Mouse (Mus musculus): ENCODE results near the gene Hs3st1. TPM values are rescaled to one million over a fixed set of nuclear protein-coding genes. Genes with fewer than 3 reads are reported as not detected.

The Hs3st1 gene
- total RNA-seq, 2 experiments from 2014 or later: 42.9 to 52.5 TPM

- intact Hi-C loops (cut with DNase I): no loop called here
- no peak for DNase-seq (ENCODE audit: low spot score in 2 of 2)
These were observed 141.7 kb downstream of the Hs3st1 start for GRCm38 (mm10) chr5:39613534-39613933.

- no peak for DNase-seq (ENCODE audit: low spot score in 2 of 2)
- intact Hi-C loops (cut with DNase I): no loop called here
These were observed 143.0 kb downstream of the Hs3st1 start for GRCm38 (mm10) chr5:39612240-39612639.

DNA sequence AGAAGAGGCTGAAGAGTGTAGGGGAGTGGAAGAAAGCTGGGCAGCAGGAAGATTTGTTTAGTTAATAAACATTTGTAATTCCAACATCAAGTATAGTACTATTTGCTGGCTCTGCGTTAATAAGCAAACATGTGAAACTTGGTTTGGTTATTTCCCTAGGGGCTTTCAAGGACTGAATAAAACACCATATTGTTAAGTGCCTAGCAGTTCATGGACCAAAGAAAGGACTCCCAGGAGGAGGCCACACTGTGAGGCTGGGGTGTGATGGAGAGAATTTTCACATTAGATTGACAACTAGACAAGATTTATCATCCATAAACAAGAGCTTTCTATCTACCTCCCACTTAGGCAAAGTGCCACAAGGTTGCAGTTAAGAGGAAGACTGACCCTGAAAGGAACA, 147.0 kb downstream of the Hs3st1 start:
- intact Hi-C loops (cut with DNase I): no loop called here
- DNase-seq (ENCODE audit: low spot score in 2 of 2): no peak

- intact Hi-C loops (cut with DNase I): no loop called here
- DNase-seq (ENCODE audit: low spot score in 2 of 2): no peak
These were observed 160.5 kb downstream of the Hs3st1 start for GRCm38 (mm10) chr5:39594737-39595136.
